Mouse (Mus musculus) CH12.LX (cell line): ENCODE results near the gene Pla2g16. TPM values are rescaled to one million over a fixed set of nuclear protein-coding genes. Genes with fewer than 3 reads are reported as not detected.

Experiments
- DNase-seq: peaks from one replicate; pipeline ENCODE4 v3.0.0-alpha.2; 2013; ENCODE audit errors: extremely low read depth
- H3K27ac ChIP-seq: 2 replicates; pipeline ENCODE4 v1.5.1; 2012; ENCODE audit warnings: low read depth, mild to moderate bottlenecking, control low read depth, moderate library complexity; ENCODE audit not compliant: insufficient read depth
- H3K27me3 ChIP-seq: replicated peaks from 2 replicates; pipeline ENCODE3; 2012; ENCODE audit warnings: inconsistent platforms
- H3K36me3 ChIP-seq, 2 experiments: replicated peaks in 1 of 2; 2 replicates each; pipeline versions ENCODE3 to v1.6.1; 2012; ENCODE audit warnings: inconsistent platforms in 1 of 2, low read length in 1 of 2, mild to moderate bottlenecking in 1 of 2, mixed read lengths in 1 of 2, moderate library complexity in 1 of 2; ENCODE audit not compliant: control insufficient read depth in 1 of 2, insufficient read depth in 1 of 2
- H3K4me1 ChIP-seq, 2 experiments: 2 replicates each; pipeline ENCODE4 v1.6.1; 2012; ENCODE audit warnings: inconsistent platforms in 1 of 2, moderate library complexity in 1 of 2; ENCODE audit not compliant: insufficient read depth in 2 of 2, control insufficient read depth in 1 of 2
- H3K4me2 ChIP-seq: 2 replicates; pipeline ENCODE4 v1.6.1; 2012; ENCODE audit warnings: low read depth, mild to moderate bottlenecking, control low read depth; ENCODE audit not compliant: poor library complexity, insufficient read depth, severe bottlenecking
- H3K4me3 ChIP-seq, 3 experiments: fragments of 150-350 bp in 1 of 3; sonication (generic) in 1 of 3; replicated peaks in 1 of 3; 2 replicates each; pipeline versions ENCODE3 to v1.5.1; 2011 to 2012; ENCODE audit warnings: low read depth in 2 of 3, low read length in 2 of 3, mild to moderate bottlenecking in 2 of 3, moderate library complexity in 2 of 3, control low read depth in 1 of 3, improper control_type of control experiment in 1 of 3, inconsistent platforms in 1 of 3, mixed read lengths in 1 of 3; ENCODE audit not compliant: poor library complexity in 1 of 3
- H3K79me2 ChIP-seq: replicated peaks from 2 replicates; pipeline ENCODE4 v1.6.1; 2012; ENCODE audit warnings: mild to moderate bottlenecking, moderate library complexity; ENCODE audit not compliant: control insufficient read depth, poor library complexity, insufficient read depth, severe bottlenecking; ENCODE audit errors: extremely low read depth
- H3K9ac ChIP-seq: 2 replicates; pipeline ENCODE4 v1.6.1; 2012; ENCODE audit warnings: low read depth, mild to moderate bottlenecking, control low read depth, moderate library complexity; ENCODE audit not compliant: insufficient read depth
- H3K9me3 ChIP-seq: replicated peaks from 2 replicates; pipeline ENCODE3; 2012; ENCODE audit warnings: low read length, inconsistent platforms, mixed read lengths
- BHLHE40 ChIP-seq: IDR thresholded peaks from 2 replicates; pipeline ENCODE4 v1.6.1; 2011; ENCODE audit warnings: mild to moderate bottlenecking, low read depth, low read length, improper control_type of control experiment
- CTCF ChIP-seq, 2 experiments: IDR thresholded peaks in 1 of 2; conservative IDR thresholded peaks in 1 of 2; 2 replicates each; pipeline ENCODE4 v1.5.1; 2011 to 2012; ENCODE audit warnings: low read depth in 2 of 2, low read length in 2 of 2, improper control_type of control experiment in 1 of 2, inconsistent platforms in 1 of 2, mild to moderate bottlenecking in 1 of 2, moderate library complexity in 1 of 2
- E2F4 ChIP-seq: IDR thresholded peaks from 2 replicates; pipeline ENCODE4 v1.6.1; 2011; ENCODE audit warnings: low read depth, low read length, improper control_type of control experiment; ENCODE audit not compliant: insufficient replicate concordance
- EP300 ChIP-seq: IDR thresholded peaks from 2 replicates; pipeline ENCODE4 v1.6.1; 2011; ENCODE audit warnings: low read length, improper control_type of control experiment
- ETS1 ChIP-seq: conservative IDR thresholded peaks from 2 replicates; pipeline ENCODE4 v1.6.1; 2012; ENCODE audit warnings: low read depth, mild to moderate bottlenecking, inconsistent platforms, low read length, improper control_type of control experiment, moderate library complexity
- GABPA ChIP-seq: IDR thresholded peaks from 2 replicates; pipeline ENCODE4 v1.6.1; 2012; ENCODE audit warnings: low read depth, low read length, improper control_type of control experiment, inconsistent platforms; ENCODE audit not compliant: insufficient replicate concordance
- HCFC1 ChIP-seq: IDR thresholded peaks from 2 replicates; pipeline ENCODE4 v1.6.1; 2012; ENCODE audit warnings: low read depth, mild to moderate bottlenecking, inconsistent platforms, low read length, improper control_type of control experiment
- IRF4 ChIP-seq: IDR thresholded peaks from 2 replicates; pipeline ENCODE4 v1.6.1; 2014; ENCODE audit warnings: low read depth, mild to moderate bottlenecking, inconsistent platforms, low read length, improper control_type of control experiment
- JUND ChIP-seq: conservative IDR thresholded peaks from 2 replicates; pipeline ENCODE4 v1.6.1; 2011; ENCODE audit warnings: low read depth, low read length, improper control_type of control experiment
- MAX ChIP-seq: IDR thresholded peaks from 2 replicates; pipeline ENCODE4 v1.6.1; 2011; ENCODE audit warnings: low read length, improper control_type of control experiment
- NELFE ChIP-seq: IDR thresholded peaks from 2 replicates; pipeline ENCODE4 v1.6.1; 2011; ENCODE audit warnings: low read depth, low read length, improper control_type of control experiment
- NRF1 ChIP-seq: IDR thresholded peaks from 2 replicates; pipeline ENCODE4 v1.6.1; 2014; ENCODE audit warnings: low read depth, mild to moderate bottlenecking, inconsistent platforms, low read length, improper control_type of control experiment, moderate library complexity
- RAD21 ChIP-seq: IDR thresholded peaks from 2 replicates; pipeline ENCODE4 v1.6.1; 2011; ENCODE audit warnings: low read depth, mild to moderate bottlenecking, low read length, improper control_type of control experiment, moderate library complexity
- UBTF ChIP-seq: IDR thresholded peaks from 2 replicates; pipeline ENCODE4 v1.6.1; 2012; ENCODE audit warnings: low read depth, mild to moderate bottlenecking, inconsistent platforms, low read length, improper control_type of control experiment, moderate library complexity
- USF1 ChIP-seq: IDR thresholded peaks from 2 replicates; pipeline ENCODE4 v1.6.1; 2014; ENCODE audit warnings: low read depth, mild to moderate bottlenecking, inconsistent platforms, low read length, improper control_type of control experiment
- ZC3H11A ChIP-seq: IDR thresholded peaks from 2 replicates; pipeline ENCODE4 v1.6.1; 2012; ENCODE audit warnings: low read depth, mild to moderate bottlenecking, inconsistent platforms, low read length, improper control_type of control experiment
- dilution Hi-C: fragments of 300-500 bp; cut with MboI; formaldehyde crosslinking; loops from 2 replicates; pipeline ENCODE4 v1.14.3; 2020; ENCODE audit warnings: low sequenced_read_pairs; ENCODE audit not compliant: extremely low pct_unique_long_range_greater_than_20kb, extremely low pct_ligation_motif_present
- in situ Hi-C: fragments of 300-500 bp; cut with MboI; formaldehyde crosslinking; loops from 3 replicates; pipeline ENCODE4 v1.14.3; 2019; ENCODE audit warnings: low sequenced_read_pairs, low pct_ligation_motif_present, low pct_unique_long_range_greater_than_20kb, mixed read lengths
- polyA plus RNA-seq: library from polyadenylated mRNA; unstranded; fragments of >175 nt; gene quantifications from 2 replicates; pipeline ENCODE4 v1.2.1, GENCODE M21; 2012; ENCODE audit warnings: low read depth; ENCODE audit not compliant: insufficient read length
- total RNA-seq, 2 experiments: library from RNA; depleted of rRNA; stranded (reverse); fragments of 300-350 nt in 1 of 2; fragments of >200 nt in 1 of 2; gene quantifications; 2 replicates each; pipeline ENCODE4 v1.2.3; 2012 to 2014

Gene Pla2g16
- total and polyA plus RNA-seq, 3 experiments: 15.4 to 28.2 (median 19.5) TPM

GRCm38 (mm10) chr19:7522856-7523255 is 34.4 kb upstream of the Pla2g16 start:
- peaks cover 12 to 65% of the 10 kb centered on the region in 2 experiments for H3K36me3 ChIP-seq
- H3K27me3 ChIP-seq: no peaks in the 10 kb centered on the region
- H3K9me3 ChIP-seq: peaks cover 2% of the 10 kb centered on the region
- H3K4me2 ChIP-seq: no peak overlapping the region
- no peak for TF ChIP-seq HCFC1
- TF ChIP-seq NRF1: no peak
- TF ChIP-seq BHLHE40: no peak
- TF ChIP-seq MAX: no peak
- no peak for TF ChIP-seq JUND
- TF ChIP-seq ETS1: no peak
- no peak for TF ChIP-seq GABPA
- TF ChIP-seq ZC3H11A: no peak
- TF ChIP-seq EP300: no peak
- TF ChIP-seq RAD21: no peak
- no peak for TF ChIP-seq USF1
- TF ChIP-seq UBTF: no peak
- no peak for TF ChIP-seq E2F4
- in situ Hi-C loops: no loop called here
- dilution Hi-C loops: no loop called here
- H3K27ac ChIP-seq: no peak overlapping the region
- H3K79me2 ChIP-seq: no peaks in the 10 kb centered on the region
- H3K9ac ChIP-seq: no peak overlapping the region
- H3K4me1 ChIP-seq: no peaks in the 10 kb centered on the region
- no peak for DNase-seq
- H3K4me3 ChIP-seq: no peak overlapping the region

- Histone ChIP-seq H3K9me3 (peaks cover 2% of the 10 kb centered on the region), H3K36me3 (peaks cover 12 to 66% of the 10 kb centered on the region in 2 experiments), H3K4me3 (no peak overlapping the region), H3K4me1 (no peaks in the 10 kb centered on the region), H3K9ac (no peak overlapping the region), H3K4me2 (no peak overlapping the region), H3K27ac (no peak overlapping the region), H3K27me3 (no peaks in the 10 kb centered on the region), H3K79me2 (no peaks in the 10 kb centered on the region)
- in situ Hi-C loops (no loop called here), dilution Hi-C loops (no loop called here)
- TF ChIP-seq CTCF (conservative IDR thresholded peaks at IDR 0.05 in 1 of 2, IDR thresholded peaks at IDR 0.05 in 1 of 2; ENCODE audit: low read depth in 2 of 2, low read length in 2 of 2) (peak in 1 of 2 experiments; percentile 25; a peak in 1 of 4 replicates), NELFE (no peak), IRF4 (no peak), EP300 (no peak)
- peak; percentile 12 for DNase-seq
These were observed 34.0 kb upstream of the Pla2g16 start for GRCm38 (mm10) chr19:7523292-7523691.
